Mouse (Mus musculus) E14TG2a.4 (cell line): ENCODE results near the gene H2afv.

ENCODE experiments used
- CTCF ChIP-seq: conservative IDR thresholded peaks from 2 replicates; pipeline ENCODE4 v1.5.1; 2014; ENCODE audit warnings: low read length
- POU5F1 ChIP-seq: IDR thresholded peaks from 2 replicates; pipeline ENCODE4 v1.6.1; 2014; ENCODE audit warnings: low read length, borderline replicate concordance

DNA sequence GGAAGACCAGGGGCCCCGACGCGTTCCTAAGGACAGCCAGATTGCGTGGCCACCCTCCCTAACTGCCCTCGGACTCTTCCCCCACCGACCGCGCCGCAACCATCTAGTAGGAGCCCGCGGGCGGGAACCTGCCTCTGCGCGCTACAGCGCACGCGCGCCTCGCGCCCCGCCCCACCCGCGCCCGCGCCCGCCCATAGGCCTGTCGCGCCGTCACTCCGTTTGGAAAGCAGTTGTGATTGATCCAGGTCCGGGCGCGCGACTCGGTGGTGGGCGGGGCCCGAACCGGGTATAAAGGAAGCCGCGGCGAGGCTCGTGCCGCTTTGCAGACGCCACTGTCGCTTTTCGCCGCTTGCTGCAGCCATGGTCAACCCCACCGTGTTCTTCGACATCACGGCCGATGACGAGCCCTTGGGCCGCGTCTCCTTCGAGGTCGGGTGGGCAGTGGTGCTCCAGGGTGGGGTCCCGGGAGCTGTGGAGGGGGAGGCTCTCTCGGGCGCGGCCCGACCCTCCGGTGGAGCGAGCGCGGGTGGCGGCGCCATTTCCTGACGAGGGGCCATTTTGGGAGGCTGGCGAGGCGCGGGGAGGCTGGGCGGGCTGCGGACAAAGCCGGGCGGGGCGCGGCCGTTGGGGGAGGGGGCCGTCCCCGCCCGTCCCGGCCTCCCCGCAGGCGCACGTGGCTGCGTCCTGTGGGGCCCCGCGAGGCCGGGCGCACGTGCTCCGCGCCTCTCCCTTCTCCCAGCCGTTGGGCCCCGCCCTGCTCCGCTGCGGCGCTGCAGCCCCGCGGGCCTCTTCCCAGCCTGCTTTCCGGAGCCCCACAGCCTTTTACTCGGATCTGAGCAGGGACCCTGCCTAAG lies 28.5 kb downstream of the H2afv start:
- TF ChIP-seq POU5F1 (no peak), CTCF (no peak)
